Mouse (Mus musculus) lung, adult 2 months (tissue): Measurements from ENCODE around the gene Rfc4.

Experiments used
- CTCF ChIP-seq: fragments of 200-500 bp; IDR thresholded peaks from 2 replicates; pipeline ENCODE4 v1.5.1; 2011; ENCODE audit warnings: mild to moderate bottlenecking, low read length, control low read depth; ENCODE audit not compliant: insufficient read depth
- POLR2A ChIP-seq: fragments of 200-500 bp; IDR thresholded peaks from 2 replicates; pipeline ENCODE4 v1.6.1; 2011; ENCODE audit warnings: low read depth, mild to moderate bottlenecking, control low read depth, low read length, borderline replicate concordance; ENCODE audit errors: extremely low read depth

- no peak for TF ChIP-seq CTCF
- no peak for TF ChIP-seq POLR2A
Observed at GRCm38 (mm10) chr16:23123104-23123503, 4.4 kb downstream of the Rfc4 start.
